Mouse (Mus musculus) lung, embryonic 16.5 days (tissue): ENCODE results near the gene Grxcr1. TPM values are rescaled to one million over a fixed set of nuclear protein-coding genes. Genes with fewer than 3 reads are reported as not detected.

Source experiments
- ATAC-seq: fragments of 200-750 bp; cut with Nextera tagmentation; 2 replicates; pipeline ENCODE4 v1.8.0; 2017; ENCODE audit warnings: low read depth, mild to moderate bottlenecking, moderate library complexity
- H3K27ac ChIP-seq: fragments of 300-500 bp; sonication (generic); 2 replicates; pipeline ENCODE4 v1.5.1; 2014; ENCODE audit warnings: mild to moderate bottlenecking, control low read depth, low read length
- H3K27me3 ChIP-seq: fragments of 300-500 bp; sonication (generic); 2 replicates; pipeline ENCODE4 v1.6.1; 2014; ENCODE audit warnings: low read depth, low read length, mixed read lengths; ENCODE audit not compliant: control insufficient read depth, insufficient read depth
- H3K36me3 ChIP-seq: fragments of 300-500 bp; sonication (generic); 2 replicates; pipeline ENCODE4 v1.6.1; 2014; ENCODE audit warnings: low read length; ENCODE audit not compliant: control insufficient read depth, insufficient read depth
- H3K4me1 ChIP-seq: fragments of 300-500 bp; sonication (generic); replicated peaks from 2 replicates; pipeline ENCODE4 v1.6.1; 2014; ENCODE audit warnings: low read length, mixed read lengths; ENCODE audit not compliant: control insufficient read depth, insufficient read depth
- H3K4me2 ChIP-seq: fragments of 300-500 bp; sonication (generic); 2 replicates; pipeline ENCODE4 v1.6.1; 2014; ENCODE audit warnings: low read depth, low read length, control low read depth
- H3K4me3 ChIP-seq: fragments of 300-500 bp; sonication (generic); 2 replicates; pipeline ENCODE4 v1.5.1; 2014; ENCODE audit warnings: mild to moderate bottlenecking, low read length, control low read depth
- H3K9ac ChIP-seq: fragments of 300-500 bp; sonication (generic); 2 replicates; pipeline ENCODE4 v1.6.1; 2014; ENCODE audit warnings: low read length, control low read depth
- H3K9me3 ChIP-seq: fragments of 300-500 bp; sonication (generic); 2 replicates; pipeline ENCODE4 v1.6.1; 2016; ENCODE audit warnings: low read length; ENCODE audit not compliant: control insufficient read depth
- WGBS: fragments of 180-500 bp; shearing (Covaris S2); extraction: QIAGEN DNeasy Blood & Tissue Kit; methylation state at CpG from one replicate; pipeline ENCODE4 v1.1.7; 2014; 5-methylcytosine and 5-hydroxymethylcytosine counted together
- polyA plus RNA-seq: library from polyadenylated mRNA; unstranded; fragments of >200 nt; fragmentation: Nextera tagmentation; extraction: Ambion mirVana; gene quantifications from 2 replicates; pipeline ENCODE4 v1.2.1, GENCODE M21; 2015

Gene Grxcr1
- not detected in 2 replicates for polyA plus RNA-seq

GRCm38 (mm10) chr5:68031744-68032143 is at the start of gene Grxcr1:
TSS of gene Grxcr1 (plus strand) at chr5:68031835.
- H3K4me3 ChIP-seq, result no peak within 1 kb of the TSS
- no peaks in the 10 kb centered on the region for H3K9me3 ChIP-seq
- H3K27ac ChIP-seq, result no peak within 1 kb of the TSS
- no peak within 1 kb of the TSS for H3K9ac ChIP-seq
- WGBS, result 84% methylated on average over 6 of the region's 6 CpGs
- no peaks in the 10 kb centered on the region for H3K4me1 ChIP-seq
- no peaks in the 10 kb centered on the region for H3K36me3 ChIP-seq
- no peaks in the 10 kb centered on the region for H3K27me3 ChIP-seq
- no peak within 1 kb of the TSS for H3K4me2 ChIP-seq
- ATAC-seq, result no peak

DNA sequence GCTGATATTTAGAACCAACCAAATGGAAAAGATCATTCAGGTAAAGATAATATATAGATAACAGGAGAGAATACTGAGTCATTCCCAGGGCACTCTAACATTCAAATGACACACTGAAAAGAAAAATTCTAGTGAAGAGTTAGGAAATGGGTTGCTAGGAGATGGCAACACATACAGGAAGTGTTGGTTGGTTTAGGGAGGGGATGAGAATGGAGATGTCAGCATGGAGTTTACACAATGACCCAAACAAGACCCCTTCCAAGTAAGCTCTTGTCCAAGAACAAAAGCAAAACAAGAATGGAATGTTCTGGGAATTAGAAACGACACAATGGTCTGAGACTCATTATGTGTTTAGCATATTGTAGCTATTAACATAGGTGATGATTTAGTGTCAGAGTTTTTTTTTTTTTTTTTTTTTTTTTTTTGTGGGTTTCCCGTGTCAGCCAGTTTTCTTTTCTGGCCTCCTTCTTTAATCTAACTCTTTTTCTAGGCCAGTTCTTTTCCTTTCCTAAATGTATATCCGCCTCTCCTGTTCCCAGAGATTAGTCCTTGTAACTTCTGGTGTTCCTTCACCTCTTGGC is 49.6 kb upstream of the Grxcr1 start:
- Histone ChIP-seq H3K4me1 (no peaks in the 10 kb centered on the region), H3K4me2 (no peak overlapping the region), H3K27me3 (no peaks in the 10 kb centered on the region), H3K36me3 (no peaks in the 10 kb centered on the region), H3K27ac (no peak overlapping the region), H3K9me3 (no peaks in the 10 kb centered on the region), H3K4me3 (no peak overlapping the region), H3K9ac (no peak overlapping the region)
- WGBS, result 67% methylated on average over 3 of the region's 3 CpGs
- no peak for ATAC-seq

- Histone ChIP-seq H3K36me3 (no peaks in the 10 kb centered on the region), H3K4me3 (no peak overlapping the region), H3K27me3 (no peaks in the 10 kb centered on the region), H3K9me3 (no peaks in the 10 kb centered on the region), H3K9ac (no peak overlapping the region), H3K4me2 (no peak overlapping the region), H3K4me1 (peaks cover 2% of the 10 kb centered on the region; the same call in 1 of the 2 replicates), H3K27ac (peak overlapping the region; percentile 80; the same call in 1 of the 2 replicates)
- ATAC-seq, result peak; percentile 88
Observed at GRCm38 (mm10) chr5:67990426-67990825, 41.2 kb upstream of the Grxcr1 start.

DNA sequence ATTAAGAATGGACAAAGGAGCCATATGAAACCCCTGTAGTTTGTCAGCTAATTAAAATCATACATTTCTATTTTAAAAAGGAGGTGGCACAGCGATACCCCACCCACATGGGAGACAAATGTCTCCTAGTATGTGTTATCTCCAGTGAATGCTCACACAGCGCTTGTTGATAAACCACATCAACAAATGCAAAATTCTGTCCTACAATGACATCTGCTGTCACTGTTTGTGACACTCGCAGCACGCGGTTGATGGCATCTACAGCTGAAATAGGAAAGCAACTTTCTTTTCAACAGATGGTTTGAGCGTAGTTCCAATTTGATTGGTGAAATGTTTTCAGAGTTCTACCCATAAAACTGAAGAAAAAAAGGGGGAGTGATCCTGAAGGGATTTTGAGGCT is 29.0 kb upstream of the Grxcr1 start:
- WGBS, result 87% methylated on average over 6 of the region's 6 CpGs

DNA sequence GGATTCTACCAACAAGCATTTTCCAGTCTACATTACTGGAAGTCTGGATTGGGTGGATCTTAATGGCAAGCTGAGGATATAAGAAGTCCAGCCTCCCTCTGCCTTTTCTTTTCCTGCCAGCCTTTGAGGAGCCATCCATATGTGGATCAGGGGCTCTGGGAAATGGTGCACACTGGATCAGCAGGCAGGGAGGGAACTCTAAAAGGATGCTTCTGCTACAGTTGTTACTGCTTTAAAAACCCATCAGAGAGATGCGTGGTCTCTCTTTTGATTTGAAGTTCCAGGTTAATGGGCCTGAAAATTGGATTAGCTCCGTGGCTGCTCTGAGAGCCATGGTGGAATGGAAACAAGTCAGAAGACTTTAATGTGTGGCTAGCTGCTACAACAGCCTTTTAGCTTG is 27.7 kb upstream of the Grxcr1 start:
- Histone ChIP-seq H3K27me3 (no peaks in the 10 kb centered on the region), H3K4me1 (no peaks in the 10 kb centered on the region), H3K4me3 (no peak overlapping the region), H3K9ac (no peak overlapping the region), H3K9me3 (no peaks in the 10 kb centered on the region), H3K4me2 (no peak overlapping the region), H3K36me3 (no peaks in the 10 kb centered on the region), H3K27ac (no peak overlapping the region)
- 73% methylated on average over 2 of the region's 2 CpGs for WGBS
- ATAC-seq, result no peak

More for the DNA sequence above, 29.0 kb upstream of the Grxcr1 start:
- no peak overlapping the region for H3K4me3 ChIP-seq
- no peaks in the 10 kb centered on the region for H3K4me1 ChIP-seq
- no peaks in the 10 kb centered on the region for H3K27me3 ChIP-seq
- H3K9ac ChIP-seq, result no peak overlapping the region
- no peaks in the 10 kb centered on the region for H3K9me3 ChIP-seq
- H3K4me2 ChIP-seq, result no peak overlapping the region
- H3K36me3 ChIP-seq, result no peaks in the 10 kb centered on the region
- no peak overlapping the region for H3K27ac ChIP-seq
- ATAC-seq, result no peak

DNA sequence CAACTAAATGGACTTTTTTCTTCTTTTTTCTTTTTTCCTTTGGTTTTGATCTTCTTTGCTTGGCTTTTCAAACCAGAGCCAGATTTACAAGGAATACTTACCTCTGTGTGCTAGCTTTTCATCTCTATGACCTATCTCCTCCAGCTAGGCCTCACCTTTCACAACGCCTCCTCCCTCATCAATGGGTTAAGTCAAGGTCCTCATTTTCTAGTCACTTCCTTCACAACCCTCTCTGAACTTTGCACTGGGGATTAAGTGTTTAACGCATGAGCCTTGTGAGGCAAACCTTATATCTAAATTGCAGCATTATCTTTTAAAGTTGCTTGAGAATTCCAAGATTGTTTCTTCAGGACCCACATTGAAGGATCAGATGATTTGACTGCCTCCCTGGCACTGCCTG is 27.2 kb upstream of the Grxcr1 start:
- no peak overlapping the region for H3K27ac ChIP-seq
- no peaks in the 10 kb centered on the region for H3K9me3 ChIP-seq
- H3K36me3 ChIP-seq, result no peaks in the 10 kb centered on the region
- no peak overlapping the region for H3K9ac ChIP-seq
- H3K4me1 ChIP-seq, result no peaks in the 10 kb centered on the region
- H3K4me2 ChIP-seq, result no peak overlapping the region
- H3K27me3 ChIP-seq, result no peaks in the 10 kb centered on the region
- no peak for ATAC-seq
- no peak overlapping the region for H3K4me3 ChIP-seq
- 82% methylated on average over 2 of the region's 2 CpGs for WGBS

GRCm38 (mm10) chr5:68007074-68007473 is 24.6 kb upstream of the Grxcr1 start:
- no peak for ATAC-seq
- Histone ChIP-seq H3K9ac (no peak overlapping the region), H3K4me1 (no peaks in the 10 kb centered on the region), H3K36me3 (no peaks in the 10 kb centered on the region), H3K9me3 (no peaks in the 10 kb centered on the region), H3K4me3 (no peak overlapping the region), H3K4me2 (no peak overlapping the region), H3K27ac (no peak overlapping the region), H3K27me3 (no peaks in the 10 kb centered on the region)
- WGBS, result 82% methylated on average over 4 of the region's 4 CpGs

DNA sequence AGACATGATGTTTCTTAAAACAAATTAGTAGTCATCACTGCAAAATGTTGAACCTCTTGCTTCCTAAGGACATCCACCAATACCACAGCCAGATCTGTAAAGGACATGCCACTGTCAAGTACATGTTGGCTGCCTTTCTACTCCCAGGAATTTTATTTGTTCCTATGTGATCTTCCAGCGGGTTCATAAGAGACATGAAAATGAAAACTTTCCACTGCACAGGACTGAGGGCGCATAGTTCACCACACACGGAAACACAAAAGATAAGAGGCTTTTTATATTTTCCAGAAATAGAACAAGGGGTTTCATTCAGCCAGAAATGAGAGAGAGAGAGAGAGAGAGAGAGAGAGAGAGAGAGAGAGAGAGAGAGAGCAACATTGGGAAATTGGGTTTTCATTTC is 20.1 kb upstream of the Grxcr1 start:
- Histone ChIP-seq H3K36me3 (no peaks in the 10 kb centered on the region), H3K9ac (no peak overlapping the region), H3K27ac (peak overlapping the region; percentile 6), H3K4me1 (0 out of 2 replicates have a peak, but pooled peaks cover 2% of the 10 kb centered on the region), H3K9me3 (no peaks in the 10 kb centered on the region), H3K4me2 (no peak overlapping the region), H3K4me3 (no peak overlapping the region), H3K27me3 (no peaks in the 10 kb centered on the region)
- 32% methylated on average over 3 of the region's 3 CpGs for WGBS
- peak; percentile 57 for ATAC-seq

DNA sequence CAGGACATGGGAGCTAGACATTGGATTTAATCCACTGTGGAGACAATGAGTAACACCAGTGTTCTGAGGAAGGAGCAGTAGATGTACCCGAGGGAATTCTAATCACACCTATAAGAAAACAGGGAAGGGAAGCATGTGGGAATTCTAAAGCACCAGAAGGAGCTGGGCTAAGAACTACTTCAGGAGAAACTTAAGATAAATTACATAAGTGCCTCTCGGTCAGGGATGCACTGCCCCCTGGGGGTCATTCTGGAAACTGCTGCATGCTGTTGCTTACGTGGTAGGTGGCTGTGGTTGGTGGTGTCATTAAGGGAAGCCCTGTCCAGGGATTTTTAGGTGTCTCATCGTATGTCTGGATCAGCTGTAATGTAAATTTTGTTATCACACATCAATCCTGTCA is 19.0 kb upstream of the Grxcr1 start:
- H3K36me3 ChIP-seq, result no peaks in the 10 kb centered on the region
- H3K4me1 ChIP-seq, result 0 out of 2 replicates have a peak, but pooled peaks cover 2% of the 10 kb centered on the region
- ATAC-seq, result peak; percentile 66
- H3K4me3 ChIP-seq, result no peak overlapping the region
- WGBS, result 12% methylated on average over 4 of the region's 4 CpGs
- H3K9me3 ChIP-seq, result no peaks in the 10 kb centered on the region
- H3K27ac ChIP-seq, result peak overlapping the region; percentile 19; the same call in 1 of the 2 replicates
- H3K4me2 ChIP-seq, result no peak overlapping the region
- H3K9ac ChIP-seq, result no peak overlapping the region
- H3K27me3 ChIP-seq, result no peaks in the 10 kb centered on the region

- no peak for ATAC-seq
- H3K27ac ChIP-seq, result no peak overlapping the region
- no peak overlapping the region for H3K4me2 ChIP-seq
- no peaks in the 10 kb centered on the region for H3K36me3 ChIP-seq
- no peaks in the 10 kb centered on the region for H3K4me1 ChIP-seq
- H3K27me3 ChIP-seq, result no peaks in the 10 kb centered on the region
- no peaks in the 10 kb centered on the region for H3K9me3 ChIP-seq
- 50% methylated on average over 2 of the region's 2 CpGs for WGBS
- H3K4me3 ChIP-seq, result no peak overlapping the region
- no peak overlapping the region for H3K9ac ChIP-seq
Observed at GRCm38 (mm10) chr5:68020870-68021269, 10.8 kb upstream of the Grxcr1 start.
